Mouse (Mus musculus) cerebellum, postnatal 10 days (tissue): ENCODE measurements around the gene Arsb.

Experiments
- DNase-seq, 2 experiments: peaks; one replicate each; pipeline ENCODE4 v3.0.0; 2021; ENCODE audit warnings: mixed read lengths in 2 of 2

Gene Arsb

GRCm38 (mm10) chr13:93771588-93772278, at the start of gene Arsb:
Arsb (plus strand) TSS chr13:93771630.
- peak; percentile 93 to 94 for DNase-seq

GRCm38 (mm10) chr13:93721916-93722315, 49.5 kb upstream of the Arsb start:
- DNase-seq = peak; percentile 12 to 38

- no peak for DNase-seq
These were observed 48.0 kb upstream of the Arsb start for GRCm38 (mm10) chr13:93723455-93723854.

- peak; percentile 62 to 68 for DNase-seq
These were observed 47.2 kb upstream of the Arsb start for GRCm38 (mm10) chr13:93724206-93724605.

- no peak for DNase-seq
These were observed 36.2 kb upstream of the Arsb start for GRCm38 (mm10) chr13:93735131-93735636.

GRCm38 (mm10) chr13:93744118-93744517, 27.3 kb upstream of the Arsb start:
- peak in 1 of 2 experiments; percentile 24 for DNase-seq

GRCm38 (mm10) chr13:93752597-93753400, 18.6 kb upstream of the Arsb start:
- DNase-seq = peak; percentile 27 to 30

- DNase-seq = no peak
These were observed 16.3 kb upstream of the Arsb start for GRCm38 (mm10) chr13:93755084-93755483.

- DNase-seq = no peak
These were observed 14.8 kb upstream of the Arsb start for GRCm38 (mm10) chr13:93756674-93757073.

GRCm38 (mm10) chr13:93757514-93757913, 13.9 kb upstream of the Arsb start:
- no peak for DNase-seq

GRCm38 (mm10) chr13:93758149-93758898, 13.1 kb upstream of the Arsb start:
- DNase-seq = no peak

GRCm38 (mm10) chr13:93761831-93762230, 9.6 kb upstream of the Arsb start:
- no peak for DNase-seq

GRCm38 (mm10) chr13:93762879-93763278, 8.6 kb upstream of the Arsb start:
- DNase-seq = no peak

GRCm38 (mm10) chr13:93764321-93764973, 7.0 kb upstream of the Arsb start:
- no peak for DNase-seq

GRCm38 (mm10) chr13:93771031-93771587, 321 bp upstream of the Arsb start:
- DNase-seq = no peak

GRCm38 (mm10) chr13:93772279-93772636, 828 bp downstream of the Arsb start:
- DNase-seq = no peak

- no peak for DNase-seq
These were observed 1.4 kb downstream of the Arsb start for GRCm38 (mm10) chr13:93772861-93773260.

GRCm38 (mm10) chr13:93773704-93774315, 2.4 kb downstream of the Arsb start:
- DNase-seq = no peak

GRCm38 (mm10) chr13:93782823-93783222, 11.4 kb downstream of the Arsb start:
- no peak for DNase-seq

- DNase-seq = peak; percentile 65 to 68
These were observed 13.9 kb downstream of the Arsb start for GRCm38 (mm10) chr13:93785329-93785728.

GRCm38 (mm10) chr13:93786051-93786450, 14.6 kb downstream of the Arsb start:
- peak; percentile 76 to 85 for DNase-seq

GRCm38 (mm10) chr13:93787647-93788046, 16.2 kb downstream of the Arsb start:
- peak; percentile 93 to 96 for DNase-seq
